13 mouse cellular contexts compared by ENCODE assay signal in the genomic region with DNA sequence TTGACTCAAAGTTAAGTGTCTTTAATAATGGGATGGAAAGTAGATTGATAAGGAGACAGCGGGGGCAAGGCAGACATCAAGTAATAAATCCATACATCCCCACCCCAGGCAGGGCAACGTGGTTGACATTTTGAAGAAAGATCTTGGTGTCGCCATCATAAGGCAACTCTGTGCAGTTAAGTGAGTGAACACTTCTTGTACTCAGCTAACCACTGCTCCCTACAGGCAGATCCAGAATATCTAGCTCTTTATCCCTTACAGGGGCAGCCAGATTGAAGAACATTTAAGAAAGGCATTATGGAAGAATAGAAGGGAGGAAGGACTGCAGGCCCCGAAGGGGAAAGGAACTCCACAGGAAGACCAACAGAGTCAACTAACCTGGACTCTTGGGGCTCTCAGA. TPM values are rescaled to one million over a fixed set of nuclear protein-coding genes. Genes with fewer than 3 reads are reported as not detected.
A peak's percentile ranks its signal among the peaks of the same experiment; 100 is the strongest.
DNase-seq lines count a peak whose midpoint lies in the region; ATAC-seq and TF ChIP-seq lines count a peak whose summit lies in the region.
"Had no signal": no experiment of that assay in that cellular context is flagged by ENCODE, and none has a peak within 500 bp of the region (broad histone marks: within the 10 kb centered on the region; RNA-seq: fewer than 3 reads in every experiment).

No protein-coding gene starts in this region.

- no peak overlapping the region for H3K4me3 ChIP-seq in intestine, embryonic 14.5 days (ENCODE audit: low read depth, low read length)
- no peak overlapping the region for H3K4me3 ChIP-seq in intestine, embryonic 16.5 days (ENCODE audit: low read length)
- H3K4me3 ChIP-seq in heart, embryonic 16.5 days (ENCODE audit: low read length): no peak overlapping the region
- H3K4me3 ChIP-seq in lung, embryonic 14.5 days (ENCODE audit: low read depth, low read length): no peak overlapping the region
- no peak overlapping the region for H3K4me3 ChIP-seq in forebrain, embryonic 12.5 days (replicated peaks)
- no peak overlapping the region for H3K4me3 ChIP-seq in midbrain, embryonic 16.5 days (ENCODE audit: low read depth, low read length)
- H3K4me3 ChIP-seq: embryonic facial prominence, embryonic 10.5 days; hindbrain, embryonic 10.5 days; stomach, embryonic 15.5 days had no signal

- no peaks in the 10 kb centered on the region for H3K36me3 ChIP-seq in intestine, embryonic 14.5 days (ENCODE audit: control insufficient read depth, insufficient read depth, low read length)
- no peaks in the 10 kb centered on the region for H3K36me3 ChIP-seq in intestine, embryonic 16.5 days (ENCODE audit: control insufficient read depth, insufficient read depth, low read length)
- H3K36me3 ChIP-seq in heart, embryonic 16.5 days (ENCODE audit: control insufficient read depth, insufficient read depth): no peaks in the 10 kb centered on the region
- no peaks in the 10 kb centered on the region for H3K36me3 ChIP-seq in lung, embryonic 14.5 days (ENCODE audit: insufficient read depth)
- no peaks in the 10 kb centered on the region for H3K36me3 ChIP-seq in forebrain, embryonic 12.5 days (replicated peaks)
- no peaks in the 10 kb centered on the region for H3K36me3 ChIP-seq in midbrain, embryonic 16.5 days (ENCODE audit: control insufficient read depth, insufficient read depth, low read length)
- H3K36me3 ChIP-seq: embryonic facial prominence, embryonic 10.5 days; hindbrain, embryonic 10.5 days; stomach, embryonic 15.5 days had no signal

- H3K9me3 ChIP-seq in intestine, embryonic 14.5 days (ENCODE audit: control insufficient read depth, low read length): no peaks in the 10 kb centered on the region
- H3K9me3 ChIP-seq in intestine, embryonic 16.5 days (ENCODE audit: control insufficient read depth, low read length): no peaks in the 10 kb centered on the region
- no peaks in the 10 kb centered on the region for H3K9me3 ChIP-seq in heart, embryonic 16.5 days (replicated peaks; ENCODE audit: control insufficient read depth, low read length)
- H3K9me3 ChIP-seq in lung, embryonic 14.5 days (ENCODE audit: low read depth, low read length): no peaks in the 10 kb centered on the region
- no peaks in the 10 kb centered on the region for H3K9me3 ChIP-seq in forebrain, embryonic 12.5 days
- no peaks in the 10 kb centered on the region for H3K9me3 ChIP-seq in midbrain, embryonic 16.5 days (replicated peaks; ENCODE audit: control insufficient read depth, low read length, poor library complexity, severe bottlenecking)
- H3K9me3 ChIP-seq: embryonic facial prominence, embryonic 10.5 days; hindbrain, embryonic 10.5 days; stomach, embryonic 15.5 days had no signal

- H3K9ac ChIP-seq in intestine, embryonic 14.5 days (ENCODE audit: low read length): no peak overlapping the region
- H3K9ac ChIP-seq in intestine, embryonic 16.5 days (ENCODE audit: low read depth, low read length): no peak overlapping the region
- no peak overlapping the region for H3K9ac ChIP-seq in heart, embryonic 16.5 days (ENCODE audit: low read length)
- H3K9ac ChIP-seq in lung, embryonic 14.5 days: no peak overlapping the region
- no peak overlapping the region for H3K9ac ChIP-seq in forebrain, embryonic 12.5 days
- H3K9ac ChIP-seq in midbrain, embryonic 16.5 days (ENCODE audit: low read depth, low read length): no peak overlapping the region
- H3K9ac ChIP-seq: stomach, embryonic 15.5 days had no signal

- H3K4me1 ChIP-seq in intestine, embryonic 14.5 days (replicated peaks; ENCODE audit: control insufficient read depth, insufficient read depth, low read length): 0 out of 2 replicates have a peak, but pooled peaks cover 2% of the 10 kb centered on the region
- H3K4me1 ChIP-seq in intestine, embryonic 16.5 days (ENCODE audit: control insufficient read depth, insufficient read depth, low read length): peaks cover 1% of the 10 kb centered on the region; the same call in 1 of the 2 replicates
- peaks cover 32% of the 10 kb centered on the region for H3K4me1 ChIP-seq in heart, embryonic 16.5 days (ENCODE audit: control insufficient read depth, insufficient read depth, low read length)
- H3K4me1 ChIP-seq in lung, embryonic 14.5 days (ENCODE audit: insufficient read depth): 0 out of 2 replicates have a peak, but pooled peaks cover 2% of the 10 kb centered on the region
- no peaks in the 10 kb centered on the region for H3K4me1 ChIP-seq in forebrain, embryonic 12.5 days
- no peaks in the 10 kb centered on the region for H3K4me1 ChIP-seq in midbrain, embryonic 16.5 days (ENCODE audit: control insufficient read depth, insufficient read depth, low read length)
- H3K4me1 ChIP-seq: stomach, embryonic 15.5 days had no signal

- H3K27ac ChIP-seq in intestine, embryonic 14.5 days (ENCODE audit: low read depth): no peak overlapping the region
- no peak overlapping the region for H3K27ac ChIP-seq in intestine, embryonic 16.5 days (ENCODE audit: low read length)
- peak overlapping the region; percentile 67 for H3K27ac ChIP-seq in heart, embryonic 16.5 days (ENCODE audit: low read length)
- no peak overlapping the region for H3K27ac ChIP-seq in lung, embryonic 14.5 days (ENCODE audit: low read depth)
- H3K27ac ChIP-seq in forebrain, embryonic 12.5 days: no peak overlapping the region
- no peak overlapping the region for H3K27ac ChIP-seq in midbrain, embryonic 16.5 days (ENCODE audit: low read length)
- H3K27ac ChIP-seq: embryonic facial prominence, embryonic 10.5 days; hindbrain, embryonic 10.5 days; stomach, embryonic 15.5 days had no signal

- ATAC-seq in intestine, embryonic 14.5 days (replicated peaks; ENCODE audit: low FRiP score, low TSS enrichment, low read depth): no peak
- no peak for ATAC-seq in intestine, embryonic 16.5 days
- 0 out of 2 replicates have a peak, but pooled peaks have one; percentile 11 for ATAC-seq in heart, embryonic 16.5 days (replicated peaks; ENCODE audit: extremely low read depth, insufficient read depth, low FRiP score)
- no peak for ATAC-seq in lung, embryonic 14.5 days (ENCODE audit: insufficient read depth)
- ATAC-seq in forebrain, embryonic 12.5 days (ENCODE audit: low FRiP score): no peak
- ATAC-seq in midbrain, embryonic 16.5 days: no peak
- ATAC-seq: forebrain, embryonic 14.5 days had no signal

- 67% methylated on average over 4 of the region's 4 CpGs for WGBS in intestine, embryonic 14.5 days
- WGBS in intestine, embryonic 16.5 days: 65% methylated on average over 4 of the region's 4 CpGs
- 71% methylated on average over 4 of the region's 4 CpGs for WGBS in heart, embryonic 16.5 days
- 36% methylated on average over 4 of the region's 4 CpGs for WGBS in lung, embryonic 14.5 days
- WGBS in forebrain, embryonic 12.5 days: 74% methylated on average over 4 of the region's 4 CpGs
- WGBS in midbrain, embryonic 16.5 days: 83% methylated on average over 4 of the region's 4 CpGs

- peak; percentile 42; the same call in 1 of the 2 replicates for TF ChIP-seq CTCF in lung, embryonic 14.5 days (IDR thresholded peaks at IDR 0.05; ENCODE audit: low read depth)

- H3K4me2 ChIP-seq in intestine, embryonic 14.5 days (ENCODE audit: low read length): no peak overlapping the region
- no peak overlapping the region for H3K4me2 ChIP-seq in intestine, embryonic 16.5 days (ENCODE audit: low read depth, low read length)
- H3K4me2 ChIP-seq in heart, embryonic 16.5 days (ENCODE audit: low read depth, low read length): no peak overlapping the region
- H3K4me2 ChIP-seq in lung, embryonic 14.5 days: no peak overlapping the region
- H3K4me2 ChIP-seq in forebrain, embryonic 12.5 days: no peak overlapping the region
- no peak overlapping the region for H3K4me2 ChIP-seq in midbrain, embryonic 16.5 days (ENCODE audit: low read length)
- H3K4me2 ChIP-seq: stomach, embryonic 15.5 days had no signal

- no peaks in the 10 kb centered on the region for H3K27me3 ChIP-seq in intestine, embryonic 14.5 days (replicated peaks; ENCODE audit: control insufficient read depth, insufficient read depth, low read length)
- H3K27me3 ChIP-seq in intestine, embryonic 16.5 days (replicated peaks; ENCODE audit: control insufficient read depth, insufficient read depth, low read length): no peaks in the 10 kb centered on the region
- no peaks in the 10 kb centered on the region for H3K27me3 ChIP-seq in heart, embryonic 16.5 days (ENCODE audit: control insufficient read depth, insufficient read depth, low read length)
- H3K27me3 ChIP-seq in lung, embryonic 14.5 days (ENCODE audit: insufficient read depth, low read length): no peaks in the 10 kb centered on the region
- H3K27me3 ChIP-seq in forebrain, embryonic 12.5 days: no peaks in the 10 kb centered on the region
- no peaks in the 10 kb centered on the region for H3K27me3 ChIP-seq in midbrain, embryonic 16.5 days (ENCODE audit: control insufficient read depth, insufficient read depth, low read depth, low read length)
- H3K27me3 ChIP-seq: stomach, embryonic 15.5 days had no signal

- peak; percentile 36 for DNase-seq in intestine, embryonic 14.5 days (ENCODE audit: low spot score)
- DNase-seq in NIH3T3 (ENCODE audit: low read depth): peak; percentile 60
- DNase-seq in lung, embryonic 14.5 days: peak; percentile 37
- no peak for DNase-seq in ovary, adult 18-20 months (ENCODE audit: low spot score)
- DNase-seq: layer of hippocampus, adult 9-11 months had no signal

RNA-seq across cellular contexts. Expression of a gene that starts 4.4 kb away (rescaled TPM):
- 43.0 and 53.0 TPM in 2 replicates for polyA plus RNA-seq in intestine, embryonic 14.5 days (2014; fragmentation: Nextera tagmentation; extraction: Ambion mirVana)
- 43.9 and 44.7 TPM in 2 replicates for polyA plus RNA-seq in intestine, embryonic 16.5 days (2015; fragmentation: Nextera tagmentation; extraction: Ambion mirVana)
- 0.64 and 0.77 TPM in 2 replicates for polyA plus RNA-seq in heart, embryonic 16.5 days (2015; fragmentation: Nextera tagmentation; extraction: Ambion mirVana)
- polyA plus RNA-seq in lung, embryonic 14.5 days (2014; fragmentation: Nextera tagmentation; extraction: Ambion mirVana): 0.12 TPM in 1 of 2 replicates, not detected in the other
- polyA plus RNA-seq in forebrain, embryonic 12.5 days (2016; fragmentation: Nextera tagmentation; extraction: Ambion mirVana): not detected in 2 replicates
- polyA plus RNA-seq in midbrain, embryonic 16.5 days (2015; fragmentation: Nextera tagmentation; extraction: Ambion mirVana): not detected in 2 replicates
- polyA plus RNA-seq: embryonic facial prominence, embryonic 10.5 days had no signal

Comparison
In these comparisons a context has a peak if more than half of its experiments do, and no peak if none do; other contexts are left out.
1. RNA of a gene that starts 4.4 kb away (polyA plus RNA-seq): 43.0 to 53.0 TPM in intestine, embryonic 14.5 days and 43.9 to 44.7 TPM in intestine, embryonic 16.5 days; 0.64 to 0.77 TPM in heart, embryonic 16.5 days, not detected in forebrain, embryonic 12.5 days, not detected in midbrain, embryonic 16.5 days and 0.12 TPM in lung, embryonic 14.5 days; every median in the first group is over 10 times any median in the second.